ENCODE assay signal across 22 mouse cellular contexts in the genomic region with DNA sequence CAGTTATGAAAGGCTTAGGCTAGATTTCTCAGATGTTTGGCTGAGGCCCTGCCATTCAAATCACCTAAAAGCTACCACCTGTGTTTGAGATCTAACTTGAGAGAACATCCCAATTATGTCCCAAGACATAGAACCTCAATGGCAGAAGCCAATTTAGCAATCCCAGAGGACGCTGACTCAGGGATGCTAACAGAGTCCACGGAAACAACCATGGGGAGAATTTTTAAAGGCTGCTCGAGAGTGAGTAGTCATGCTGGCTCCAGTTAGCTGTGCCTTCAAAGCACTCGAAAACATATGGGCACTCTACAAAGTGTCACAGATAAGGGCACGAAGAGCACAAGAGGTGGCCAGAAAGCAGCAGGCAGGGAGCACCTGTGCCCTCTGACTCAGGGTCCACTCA. TPM values are rescaled to one million over a fixed set of nuclear protein-coding genes. Genes with fewer than 3 reads are reported as not detected.
DNase-seq lines count a peak whose midpoint lies in the region; ATAC-seq and TF ChIP-seq lines count a peak whose summit lies in the region.
"Had no signal": no experiment of that assay in that cellular context is flagged by ENCODE, and none has a peak within 500 bp of the region (broad histone marks: within the 10 kb centered on the region; RNA-seq: fewer than 3 reads in every experiment).

No protein-coding gene starts in this region.

- H3K9me3 ChIP-seq in hindbrain, embryonic 14.5 days (ENCODE audit: control insufficient read depth, low read length) = no peaks in the 10 kb centered on the region
- H3K9me3 ChIP-seq: embryonic facial prominence, embryonic 13.5 days; heart, embryonic 10.5 days; hindbrain, embryonic 15.5 days had no signal

- DNase-seq in cerebellum, adult 2 months = peak in 1 of 2 experiments; percentile 30
- no peak for DNase-seq in cerebellum, adult 11 months
- no peak for DNase-seq in liver, adult 2 months (ENCODE audit: extremely low read depth, low read depth, low spot score)
- DNase-seq in liver = no peak
- DNase-seq in NIH3T3 (ENCODE audit: low read depth) = peak; percentile 44
- no peak for DNase-seq in urinary bladder, postnatal 14 days (ENCODE audit: low spot score)
- DNase-seq in hindbrain, embryonic 14.5 days (ENCODE audit: low spot score) = no peak
- DNase-seq: adrenal gland, adult 8-10 months; cerebellum, postnatal 10 days; embryo, embryonic 11 days; heart, postnatal 4 days; kidney, adult 2 months; lung, embryonic 14.5 days; thymus, adult 18-20 months; thymus, postnatal 36 days had no signal

- H3K4me3 ChIP-seq in cerebellum, adult 2 months (replicated peaks; ENCODE audit: insufficient read depth, low read depth, low read length) = no peak overlapping the region
- H3K4me3 ChIP-seq in liver, adult 2 months (ENCODE audit: insufficient read depth, low read depth, low read length) = no peak overlapping the region
- no peak overlapping the region for H3K4me3 ChIP-seq in hindbrain, embryonic 14.5 days (replicated peaks; ENCODE audit: low read length)
- H3K4me3 ChIP-seq: embryonic facial prominence, embryonic 13.5 days; gastrocnemius, adult 2 months; heart, embryonic 10.5 days; hindbrain, embryonic 15.5 days had no signal

- peaks cover 31% of the 10 kb centered on the region for H3K79me2 ChIP-seq in liver, adult 2 months (ENCODE audit: control insufficient read depth, insufficient read depth, low read length)

- peak; percentile 15 for ATAC-seq in granulocyte monocyte progenitor cell, adult 5-6 weeks (replicated peaks; ENCODE audit: poor library complexity, severe bottlenecking)
- ATAC-seq in hindbrain, embryonic 14.5 days (ENCODE audit: low FRiP score) = no peak
- ATAC-seq: forebrain, embryonic 14.5 days had no signal

- no peaks in the 10 kb centered on the region for H3K27me3 ChIP-seq in cerebellum, adult 2 months (ENCODE audit: control insufficient read depth, insufficient read depth, low read length)
- no peaks in the 10 kb centered on the region for H3K27me3 ChIP-seq in liver, adult 2 months (ENCODE audit: control insufficient read depth, insufficient read depth, low read length)
- H3K27me3 ChIP-seq in hindbrain, embryonic 14.5 days (ENCODE audit: control insufficient read depth, insufficient read depth, low read length) = no peaks in the 10 kb centered on the region
- H3K27me3 ChIP-seq: embryonic facial prominence, embryonic 13.5 days; hindbrain, embryonic 15.5 days had no signal

- WGBS in cerebellum, adult 2 months = 12% methylated on average over 5 of the region's 5 CpGs
- 69% methylated on average over 5 of the region's 5 CpGs for WGBS in liver, adult 2 months
- 89% methylated on average over 5 of the region's 5 CpGs for WGBS in hindbrain, embryonic 14.5 days

- H3K36me3 ChIP-seq in liver, adult 2 months (ENCODE audit: control insufficient read depth, insufficient read depth, low read length) = peaks cover 3% of the 10 kb centered on the region; the same call in 1 of the 2 replicates
- H3K36me3 ChIP-seq in hindbrain, embryonic 14.5 days (replicated peaks; ENCODE audit: control insufficient read depth, insufficient read depth) = peaks cover 12% of the 10 kb centered on the region; the same call in 1 of the 2 replicates
- H3K36me3 ChIP-seq: embryonic facial prominence, embryonic 13.5 days; hindbrain, embryonic 15.5 days had no signal

- peak overlapping the region; percentile 42; the same call in 1 of the 2 replicates for H3K27ac ChIP-seq in cerebellum, adult 2 months (ENCODE audit: insufficient read depth, low read length)
- peak overlapping the region; percentile 11 for H3K27ac ChIP-seq in liver, adult 2 months (replicated peaks; ENCODE audit: insufficient read depth, low read depth, low read length)
- no peak overlapping the region for H3K27ac ChIP-seq in hindbrain, embryonic 14.5 days
- H3K27ac ChIP-seq: embryonic facial prominence, embryonic 13.5 days; hindbrain, embryonic 15.5 days had no signal

- peaks cover 55% of the 10 kb centered on the region for H3K4me1 ChIP-seq in cerebellum, adult 2 months (ENCODE audit: control insufficient read depth, insufficient read depth, low read length)
- H3K4me1 ChIP-seq in liver, adult 2 months (ENCODE audit: control insufficient read depth, insufficient read depth, low read length) = peaks cover 17% of the 10 kb centered on the region
- no peaks in the 10 kb centered on the region for H3K4me1 ChIP-seq in hindbrain, embryonic 14.5 days (replicated peaks; ENCODE audit: control insufficient read depth, insufficient read depth, low read length)

- no peak overlapping the region for H3K4me2 ChIP-seq in hindbrain, embryonic 14.5 days (replicated peaks)
- H3K4me2 ChIP-seq: embryonic facial prominence, embryonic 13.5 days; hindbrain, embryonic 15.5 days; lung, embryonic 14.5 days; midbrain, embryonic 11.5 days had no signal

- TF ChIP-seq POLR2A in cerebellum, adult 2 months (IDR thresholded peaks at IDR 0.05; ENCODE audit: borderline replicate concordance, insufficient read depth, low read length) = no peak
- no peak for TF ChIP-seq POLR2A in liver, adult 2 months (IDR thresholded peaks at IDR 0.05; ENCODE audit: extremely low read depth, insufficient read depth, low read length)

- no peak overlapping the region for H3K9ac ChIP-seq in liver, adult 2 months (ENCODE audit: low read depth, low read length)
- H3K9ac ChIP-seq in hindbrain, embryonic 14.5 days = no peak overlapping the region
- H3K9ac ChIP-seq: embryonic facial prominence, embryonic 13.5 days; hindbrain, embryonic 15.5 days; lung, embryonic 14.5 days had no signal

- TF ChIP-seq CTCF in cerebellum, adult 2 months (IDR thresholded peaks at IDR 0.05; ENCODE audit: borderline replicate concordance, insufficient read depth, low read depth, low read length) = no peak
- no peak for TF ChIP-seq CTCF in liver, adult 2 months (IDR thresholded peaks at IDR 0.05; ENCODE audit: low read depth, low read length)

RNA-seq across cellular contexts. Expression of gene Sh3bp5, which starts 43.6 kb away (rescaled TPM):
- polyA plus RNA-seq in cerebellum, adult 2 months (2012; rRNA removed) = 72.9 and 77.1 TPM in 2 replicates
- total RNA-seq in liver, adult 2 months (2014; rRNA removed) = 37.1 and 37.7 TPM in 2 replicates
- 22.6 and 26.1 TPM in 2 replicates for polyA plus RNA-seq in liver, adult 2 months (2012; rRNA removed)
- 5.0 and 6.3 TPM in 2 replicates for total RNA-seq in granulocyte monocyte progenitor cell, adult 5-6 weeks (2014; fragmentation: Nextera tagmentation)
- 2.7 and 2.8 TPM in 2 replicates for total RNA-seq in granulocyte monocyte progenitor cell, adult 5-6 weeks (2017)
- 86.9 and 93.7 TPM in 2 replicates for polyA plus RNA-seq in hindbrain, embryonic 14.5 days (2014; fragmentation: Nextera tagmentation; extraction: Ambion mirVana)

RNA-seq across cellular contexts. Expression of gene Capn7, which starts 55.9 kb away (rescaled TPM):
- polyA plus RNA-seq in cerebellum, adult 2 months (2012; rRNA removed) = 38.0 and 40.4 TPM in 2 replicates
- total RNA-seq in liver, adult 2 months (2014; rRNA removed) = 34.8 and 38.1 TPM in 2 replicates
- polyA plus RNA-seq in liver, adult 2 months (2012; rRNA removed) = 6.1 and 6.7 TPM in 2 replicates
- 35.9 and 42.7 TPM in 2 replicates for total RNA-seq in granulocyte monocyte progenitor cell, adult 5-6 weeks (2014; fragmentation: Nextera tagmentation)
- total RNA-seq in granulocyte monocyte progenitor cell, adult 5-6 weeks (2017) = 49.2 and 61.5 TPM in 2 replicates
- 90.6 and 103 TPM in 2 replicates for polyA plus RNA-seq in hindbrain, embryonic 14.5 days (2014; fragmentation: Nextera tagmentation; extraction: Ambion mirVana)
